Mouse (Mus musculus) cortical plate, adult 2 months (tissue): ENCODE results near the gene Zfp382.

ENCODE experiments used
- CTCF ChIP-seq: fragments of 200-500 bp; IDR thresholded peaks from 2 replicates; pipeline ENCODE4 v1.5.1; 2011; ENCODE audit warnings: mild to moderate bottlenecking, control low read depth, low read length; ENCODE audit not compliant: insufficient read depth; ENCODE audit errors: extremely low read depth
- POLR2A ChIP-seq: fragments of 200-500 bp; IDR thresholded peaks from 2 replicates; pipeline ENCODE4 v1.6.1; 2011; ENCODE audit warnings: mild to moderate bottlenecking, low read length, control low read depth; ENCODE audit not compliant: insufficient read depth; ENCODE audit errors: extremely low read depth

DNA sequence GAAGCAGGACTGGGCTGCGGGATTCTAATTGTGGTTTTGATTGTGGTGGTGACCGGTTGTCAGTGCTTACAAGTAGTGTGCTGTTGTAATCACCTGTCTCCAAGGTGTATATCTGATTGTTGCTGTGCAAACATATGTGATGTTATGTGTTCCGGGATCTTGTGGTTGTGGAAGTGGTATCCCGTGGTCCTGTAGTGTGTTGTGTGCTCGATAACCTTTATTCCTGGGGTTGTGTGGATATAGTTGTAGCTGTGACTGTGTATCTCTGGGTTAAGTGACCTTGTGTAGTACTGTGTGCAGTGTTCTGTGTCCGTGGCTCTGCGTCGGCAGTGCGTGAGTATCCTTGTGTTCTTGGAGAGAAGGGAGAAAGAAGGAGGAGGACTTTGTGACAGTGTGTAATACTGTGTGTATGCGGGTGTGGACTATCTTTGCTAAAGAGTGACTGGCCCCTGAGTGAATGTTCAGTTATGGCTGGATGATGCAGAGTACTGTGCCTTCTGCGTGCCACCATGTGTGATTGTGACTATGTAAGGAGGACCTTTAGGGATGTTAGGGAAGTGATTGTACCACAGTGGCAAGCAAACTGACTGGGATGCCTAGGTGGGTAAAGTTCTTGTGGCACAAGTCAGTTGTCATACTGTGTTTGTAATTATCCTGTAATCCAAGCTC lies 48.7 kb downstream of the Zfp382 start:
- TF ChIP-seq CTCF (no peak), POLR2A (no peak)
